In genomic region chr8:106603933-106604332, GRCm38 (mm10) we compare ENCODE assay signal across 10 mouse cellular contexts. TPM values are rescaled to one million over a fixed set of nuclear protein-coding genes. Genes with fewer than 3 reads are reported as not detected.
A peak's percentile ranks its signal among the peaks of the same experiment; 100 is the strongest.
DNase-seq lines count a peak whose midpoint lies in the region; ATAC-seq lines count a peak whose summit lies in the region.
"Had no signal": no experiment of that assay in that cellular context is flagged by ENCODE, and none has a peak within 500 bp of the region (broad histone marks: within the 10 kb centered on the region; RNA-seq: fewer than 3 reads in every experiment).

No protein-coding gene starts in this region.

- H3K4me3 ChIP-seq in heart, embryonic 10.5 days = peak overlapping the region; percentile 69
- peak overlapping the region; percentile 47 for H3K4me3 ChIP-seq in limb, embryonic 15.5 days
- H3K4me3 ChIP-seq: myocyte had no signal

- 0 out of 2 replicates have a peak, but pooled peaks have one; percentile 24 for ATAC-seq in limb, embryonic 15.5 days (ENCODE audit: insufficient number of reproducible peaks, low FRiP score, low TSS enrichment, low read depth)
- no peak for ATAC-seq in granulocyte monocyte progenitor cell, adult 5-6 weeks (replicated peaks; ENCODE audit: poor library complexity, severe bottlenecking)
- ATAC-seq in frontal cortex, adult (ENCODE audit: low TSS enrichment) = no peak

- peaks cover 79% of the 10 kb centered on the region for H3K27me3 ChIP-seq in heart, embryonic 10.5 days (ENCODE audit: insufficient read depth, poor library complexity, severe bottlenecking)
- H3K27me3 ChIP-seq in limb, embryonic 15.5 days = peaks cover 61% of the 10 kb centered on the region

- H3K9ac ChIP-seq in limb, embryonic 15.5 days = no peak overlapping the region

- peaks cover 18% of the 10 kb centered on the region for H3K4me1 ChIP-seq in heart, embryonic 10.5 days
- peaks cover 15% of the 10 kb centered on the region for H3K4me1 ChIP-seq in limb, embryonic 15.5 days

- H3K4me2 ChIP-seq in limb, embryonic 15.5 days = peak overlapping the region; percentile 82

- DNase-seq in heart, embryonic 10.5 days (ENCODE audit: low spot score) = no peak
- no peak for DNase-seq in heart, adult 11 months
- DNase-seq in thymus, postnatal 4 days = peak; percentile 10
- no peak for DNase-seq in thymus, adult 18-20 months
- peak; percentile 12 for DNase-seq in testis, postnatal 14 days (ENCODE audit: low spot score)

- H3K27ac ChIP-seq in heart, embryonic 10.5 days = no peak overlapping the region
- H3K27ac ChIP-seq in limb, embryonic 15.5 days = no peak overlapping the region

- no peaks in the 10 kb centered on the region for H3K9me3 ChIP-seq in heart, embryonic 10.5 days
- no peaks in the 10 kb centered on the region for H3K9me3 ChIP-seq in limb, embryonic 15.5 days
- H3K9me3 ChIP-seq: G1E had no signal

- H3K36me3 ChIP-seq in heart, embryonic 10.5 days = no peaks in the 10 kb centered on the region
- no peaks in the 10 kb centered on the region for H3K36me3 ChIP-seq in limb, embryonic 15.5 days
- H3K36me3 ChIP-seq: G1E had no signal

- WGBS in heart, embryonic 10.5 days = 0% methylated on average over 18 of the region's 19 CpGs
- WGBS in limb, embryonic 15.5 days = under 1% methylated on average over 19 of the region's 19 CpGs

RNA-seq across cellular contexts. Expression of gene Cdh1, which starts 0.8 kb away (rescaled TPM):
- 3.3 and 11.4 TPM in 2 replicates for polyA plus RNA-seq in heart, embryonic 10.5 days (2016; fragmentation: Nextera tagmentation; extraction: Ambion mirVana)
- polyA plus RNA-seq in limb, embryonic 15.5 days (2015; fragmentation: Nextera tagmentation; extraction: Ambion mirVana) = 67.3 and 77.8 TPM in 2 replicates
- total RNA-seq in granulocyte monocyte progenitor cell, adult 5-6 weeks (2014; fragmentation: Nextera tagmentation) = 1.1 and 4.6 TPM in 2 replicates
- total RNA-seq in granulocyte monocyte progenitor cell, adult 5-6 weeks (2017) = 0.88 and 1.6 TPM in 2 replicates
- polyA plus RNA-seq: G1E had no signal

RNA-seq across cellular contexts. Expression of gene Gm10073, which starts 30.7 kb away (rescaled TPM):
- 4.9 and 6.8 TPM in 2 replicates for polyA plus RNA-seq in heart, embryonic 10.5 days (2016; fragmentation: Nextera tagmentation; extraction: Ambion mirVana)
- polyA plus RNA-seq in limb, embryonic 15.5 days (2015; fragmentation: Nextera tagmentation; extraction: Ambion mirVana) = 12.4 and 13.3 TPM in 2 replicates
- 29.2 and 30.2 TPM in 2 replicates for total RNA-seq in granulocyte monocyte progenitor cell, adult 5-6 weeks (2014; fragmentation: Nextera tagmentation)
- 8.2 and 10.8 TPM in 2 replicates for total RNA-seq in granulocyte monocyte progenitor cell, adult 5-6 weeks (2017)

Comparison
In these comparisons a context has a peak if more than half of its experiments do, and no peak if none do; other contexts are left out.
1. DNase-seq: peak in thymus, postnatal 4 days (single experiment) and testis, postnatal 14 days (single experiment); none in heart, embryonic 10.5 days (single experiment), heart, adult 11 months (single experiment) and thymus, adult 18-20 months (0 of 2).